Mouse (Mus musculus) liver, postnatal 0 days (tissue): Measurements from ENCODE around the gene Cwc22. TPM values are rescaled to one million over a fixed set of nuclear protein-coding genes. Genes with fewer than 3 reads are reported as not detected.

Source experiments
- ATAC-seq: fragments of 200-750 bp; cut with Nextera tagmentation; 2 replicates; pipeline ENCODE4 v1.8.0; 2017; ENCODE audit warnings: mild to moderate bottlenecking, moderate library complexity
- DNase-seq: peaks from one replicate; pipeline ENCODE4 v3.0.0-alpha.2; 2016
- H3K27ac ChIP-seq: fragments of 300-500 bp; sonication (generic); 2 replicates; pipeline ENCODE4 v1.5.1; 2014; ENCODE audit warnings: antibody characterized with exemption, moderate library complexity, mild to moderate bottlenecking, low read depth
- H3K27me3 ChIP-seq: fragments of 300-500 bp; sonication (generic); 2 replicates; pipeline ENCODE4 v1.6.1; 2014; ENCODE audit warnings: low read length, control low read depth, mixed read lengths; ENCODE audit not compliant: insufficient read depth
- H3K36me3 ChIP-seq: fragments of 300-500 bp; sonication (generic); replicated peaks from 2 replicates; pipeline ENCODE4 v1.6.1; 2014; ENCODE audit warnings: mild to moderate bottlenecking, control low read depth, low read length, moderate library complexity, mixed read lengths; ENCODE audit not compliant: insufficient read depth
- H3K4me1 ChIP-seq: fragments of 300-500 bp; sonication (generic); 2 replicates; pipeline ENCODE4 v1.6.1; 2014; ENCODE audit warnings: antibody characterized with exemption, mild to moderate bottlenecking, control low read depth; ENCODE audit not compliant: insufficient read depth
- H3K4me2 ChIP-seq: fragments of 300-500 bp; sonication (generic); 2 replicates; pipeline ENCODE4 v1.6.1; 2014; ENCODE audit warnings: low read depth, mild to moderate bottlenecking, low read length, moderate library complexity, mixed read lengths
- H3K4me3 ChIP-seq: fragments of 300-500 bp; sonication (generic); 2 replicates; pipeline ENCODE4 v1.5.1; 2014; ENCODE audit warnings: low read depth, low read length
- H3K9ac ChIP-seq: fragments of 300-500 bp; sonication (generic); replicated peaks from 2 replicates; pipeline ENCODE4 v1.6.1; 2014; ENCODE audit warnings: mild to moderate bottlenecking, moderate library complexity
- H3K9me3 ChIP-seq: fragments of 300-500 bp; sonication (generic); 2 replicates; pipeline ENCODE4 v1.6.1; 2016; ENCODE audit warnings: mild to moderate bottlenecking, control low read depth, low read length, mixed read lengths
- CTCF ChIP-seq: sonication (generic); IDR thresholded peaks from 2 replicates; pipeline ENCODE4 v1.5.1; 2016; ENCODE audit warnings: antibody characterized with exemption, low read depth
- EP300 ChIP-seq: IDR thresholded peaks from 2 replicates; pipeline ENCODE4 v1.6.1; 2016; ENCODE audit warnings: antibody characterized with exemption, low read depth, mild to moderate bottlenecking
- WGBS: fragments of 180-500 bp; shearing (Covaris S2); extraction: QIAGEN DNeasy Blood & Tissue Kit; methylation state at CpG from one replicate; pipeline ENCODE4 v1.1.7; 2014; ENCODE audit not compliant: insufficient replicate concordance; 5-methylcytosine and 5-hydroxymethylcytosine counted together
- polyA plus RNA-seq: library from polyadenylated mRNA; unstranded; fragments of >200 nt; fragmentation: Nextera tagmentation; extraction: Ambion mirVana; gene quantifications from 2 replicates; pipeline ENCODE4 v1.2.1, GENCODE M21; 2015

Cwc22 gene
- polyA plus RNA-seq, 1 experiment from 2014 or later: 9.0 TPM

- Histone ChIP-seq H3K9ac (no peak overlapping the region), H3K27ac (no peak overlapping the region), H3K36me3 (peaks cover 56% of the 10 kb centered on the region), H3K9me3 (no peaks in the 10 kb centered on the region), H3K27me3 (no peaks in the 10 kb centered on the region), H3K4me2 (no peak overlapping the region), H3K4me3 (no peak overlapping the region), H3K4me1 (no peaks in the 10 kb centered on the region)
- no peak for ATAC-seq
- TF ChIP-seq EP300 (no peak), CTCF (no peak)
- DNase-seq: no peak
- 67% methylated on average over 2 of the region's 2 CpGs for WGBS
These were observed 28.2 kb downstream of the Cwc22 start for GRCm38 (mm10) chr2:77918006-77918405.

- Histone ChIP-seq H3K4me2 (no peak overlapping the region), H3K36me3 (peaks cover 56% of the 10 kb centered on the region)
These were observed 28.8 kb downstream of the Cwc22 start for GRCm38 (mm10) chr2:77917360-77917734.

GRCm38 (mm10) chr2:77916586-77917359 is 29.4 kb downstream of the Cwc22 start:
- ATAC-seq: no peak
- H3K4me1 ChIP-seq: no peaks in the 10 kb centered on the region
- no peak overlapping the region for H3K4me2 ChIP-seq
- no peak overlapping the region for H3K4me3 ChIP-seq
- no peak overlapping the region for H3K27ac ChIP-seq
- DNase-seq: no peak
- WGBS: 85% methylated on average over 8 of the region's 8 CpGs
- H3K36me3 ChIP-seq: peaks cover 53% of the 10 kb centered on the region
- H3K27me3 ChIP-seq: no peaks in the 10 kb centered on the region
- H3K9ac ChIP-seq: no peak overlapping the region
- H3K9me3 ChIP-seq: no peaks in the 10 kb centered on the region
- TF ChIP-seq EP300: no peak
- TF ChIP-seq CTCF: no peak

More at GRCm38 (mm10) chr2:77917360-77917734, 28.8 kb downstream of the Cwc22 start:
- Histone ChIP-seq H3K27ac (no peak overlapping the region), H3K4me1 (no peaks in the 10 kb centered on the region), H3K4me3 (no peak overlapping the region), H3K9ac (no peak overlapping the region), H3K27me3 (no peaks in the 10 kb centered on the region), H3K9me3 (no peaks in the 10 kb centered on the region)
- DNase-seq (no peak), ATAC-seq (no peak)
- TF ChIP-seq CTCF (no peak), EP300 (no peak)
- WGBS: 91% methylated on average over 3 of the region's 3 CpGs

- Histone ChIP-seq H3K4me3 (no peak overlapping the region), H3K9ac (no peak overlapping the region), H3K4me2 (no peak overlapping the region), H3K36me3 (peaks cover 52% of the 10 kb centered on the region), H3K4me1 (no peaks in the 10 kb centered on the region), H3K27me3 (no peaks in the 10 kb centered on the region), H3K27ac (no peak overlapping the region), H3K9me3 (no peaks in the 10 kb centered on the region)
- TF ChIP-seq CTCF: no peak
- TF ChIP-seq EP300: no peak
- DNase-seq (no peak), ATAC-seq (no peak)
- 88% methylated on average over 8 of the region's 8 CpGs for WGBS
These were observed 31.0 kb downstream of the Cwc22 start for GRCm38 (mm10) chr2:77915187-77915586.

GRCm38 (mm10) chr2:77913628-77914027 is 32.5 kb downstream of the Cwc22 start:
- TF ChIP-seq CTCF: no peak
- TF ChIP-seq EP300: no peak

GRCm38 (mm10) chr2:77912197-77912596 is 34.0 kb downstream of the Cwc22 start:
- H3K36me3 ChIP-seq: peaks cover 39% of the 10 kb centered on the region
- TF ChIP-seq EP300: no peak
- no peak for TF ChIP-seq CTCF
- H3K4me3 ChIP-seq: no peak overlapping the region
- H3K27me3 ChIP-seq: no peaks in the 10 kb centered on the region
- ATAC-seq (no peak), DNase-seq (no peak)
- no peak overlapping the region for H3K27ac ChIP-seq
- H3K4me1 ChIP-seq: no peaks in the 10 kb centered on the region
- H3K4me2 ChIP-seq: no peak overlapping the region
- 97% methylated on average over 4 of the region's 4 CpGs for WGBS
- H3K9me3 ChIP-seq: no peaks in the 10 kb centered on the region
- no peak overlapping the region for H3K9ac ChIP-seq

More at GRCm38 (mm10) chr2:77913628-77914027, 32.5 kb downstream of the Cwc22 start:
- DNase-seq: no peak
- Histone ChIP-seq H3K27me3 (no peaks in the 10 kb centered on the region), H3K9me3 (no peaks in the 10 kb centered on the region), H3K4me3 (no peak overlapping the region), H3K4me1 (no peaks in the 10 kb centered on the region), H3K9ac (no peak overlapping the region), H3K27ac (no peak overlapping the region), H3K4me2 (no peak overlapping the region), H3K36me3 (peaks cover 44% of the 10 kb centered on the region)
- WGBS: 84% methylated on average over 2 of the region's 2 CpGs
- ATAC-seq: no peak
